Mouse (Mus musculus): ENCODE results near the gene Abcb6. TPM values are rescaled to one million over a fixed set of nuclear protein-coding genes. Genes with fewer than 3 reads are reported as not detected.

Abcb6 gene
- polyA plus RNA-seq, 1 experiment = 30.1 TPM

- no peak for DNase-seq (ENCODE audit: low read depth)
These were observed 34.6 kb downstream of the Abcb6 start for GRCm38 (mm10) chr1:75145589-75145988.

- DNase-seq (ENCODE audit: low read depth) = no peak
These were observed 37.6 kb downstream of the Abcb6 start, which contains the start of the genes Cnppd1 and Retreg2 for GRCm38 (mm10) chr1:75142301-75143261. Gene Cnppd1, minus strand, starts transcription at chr1:75142711. Gene Retreg2, plus strand, starts transcription at chr1:75142778.

GRCm38 (mm10) chr1:75141486-75142190 is 38.6 kb downstream of the Abcb6 start:
- DNase-seq (ENCODE audit: low read depth) = no peak

GRCm38 (mm10) chr1:75140601-75141190 is 39.5 kb downstream of the Abcb6 start:
- DNase-seq (ENCODE audit: low read depth) = no peak

DNA sequence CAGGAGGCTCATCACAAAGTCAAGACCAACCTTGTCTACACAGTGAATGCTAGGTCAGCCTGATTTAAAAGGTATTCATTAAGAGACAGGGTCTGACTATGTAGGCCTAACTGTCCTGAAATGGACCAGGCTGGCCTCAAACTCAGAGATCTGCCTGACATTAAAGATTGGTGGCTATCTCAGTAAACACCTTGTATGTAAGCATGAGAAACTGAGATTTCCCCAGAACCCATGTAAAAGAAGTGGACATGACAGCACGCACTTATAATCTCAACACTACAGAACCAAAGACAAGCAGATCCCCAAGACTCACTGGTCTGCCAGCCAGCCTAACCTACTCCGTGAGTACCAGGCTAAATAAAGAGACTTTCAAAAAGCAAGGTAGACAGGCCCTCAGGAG is 41.7 kb downstream of the Abcb6 start:
- DNase-seq (ENCODE audit: low read depth) = no peak

DNA sequence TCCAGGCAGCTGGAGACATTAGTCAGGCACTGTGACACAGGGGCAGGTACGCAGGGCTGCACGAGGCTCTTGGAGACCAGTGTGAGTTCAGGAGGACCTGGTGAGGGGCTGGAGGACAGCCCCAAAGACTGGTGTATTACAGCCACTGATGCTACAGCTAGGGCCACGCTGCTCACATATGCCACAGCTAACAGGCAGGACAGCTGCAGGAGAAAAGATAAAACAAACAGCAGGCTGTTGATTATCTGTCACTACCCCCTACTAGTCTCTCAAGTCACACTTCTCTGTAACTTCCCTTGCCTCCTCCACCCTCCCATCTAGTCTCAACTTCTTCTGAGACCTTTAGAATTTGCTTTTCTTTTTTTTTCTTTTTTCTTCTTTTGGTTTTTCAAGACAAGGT is 43.5 kb downstream of the Abcb6 start:
- no peak for DNase-seq (ENCODE audit: low read depth)

DNA sequence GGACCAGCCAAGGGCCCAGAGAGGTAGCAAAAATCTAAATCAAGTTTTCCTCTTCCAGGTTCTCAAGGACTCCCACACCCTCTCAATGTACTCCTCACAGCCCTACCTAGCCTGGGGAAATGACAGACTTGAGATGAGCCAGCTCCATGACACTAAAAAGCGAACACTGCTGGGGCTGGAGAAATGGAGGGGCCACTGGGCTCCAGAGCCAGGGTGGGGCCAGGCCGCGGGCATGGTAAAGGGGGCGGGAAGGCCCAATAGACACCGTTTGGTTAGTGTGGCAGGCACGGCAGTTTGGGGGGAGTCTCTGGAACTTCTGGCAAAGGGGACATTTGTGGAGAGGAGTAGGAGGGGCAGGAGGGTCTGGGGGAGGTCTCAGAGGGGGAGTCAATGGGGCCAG is 43.9 kb downstream of the Abcb6 start:
- DNase-seq (ENCODE audit: low read depth) = no peak

GRCm38 (mm10) chr1:75133421-75134207 is 46.6 kb downstream of the Abcb6 start, which contains the start of gene Slc23a3:
Gene Slc23a3, minus strand, starts transcription at chr1:75133890.
- DNase-seq (ENCODE audit: low read depth) = no peak

DNA sequence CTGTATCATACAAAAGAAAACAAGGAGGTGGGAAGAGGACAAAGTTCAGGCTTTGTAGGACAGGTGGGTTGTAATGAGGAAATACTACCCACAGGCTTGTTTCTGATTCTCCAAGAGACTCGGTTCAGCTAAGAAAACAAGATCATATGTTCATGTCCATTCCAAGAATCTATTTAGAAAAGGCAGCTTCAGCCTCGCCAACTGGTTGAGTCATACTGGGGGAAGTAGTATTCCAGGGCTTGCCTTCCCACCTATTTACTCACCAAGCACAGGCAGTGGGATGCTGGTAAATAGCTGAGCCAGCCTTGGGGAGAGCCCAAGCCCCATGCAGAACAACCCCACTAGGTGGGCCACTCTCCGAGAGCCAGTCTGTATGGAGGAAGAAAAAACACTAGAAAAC is 51.6 kb downstream of the Abcb6 start:
- DNase-seq (ENCODE audit: low read depth) = no peak

- DNase-seq (ENCODE audit: low read depth) = no peak
These were observed 54.8 kb downstream of the Abcb6 start for GRCm38 (mm10) chr1:75125418-75125817.

GRCm38 (mm10) chr1:75124346-75125321 is 55.6 kb downstream of the Abcb6 start, which contains the start of gene Nhej1:
Gene Nhej1, minus strand, starts transcription at chr1:75125200.
- no peak for DNase-seq (ENCODE audit: low read depth)

DNA sequence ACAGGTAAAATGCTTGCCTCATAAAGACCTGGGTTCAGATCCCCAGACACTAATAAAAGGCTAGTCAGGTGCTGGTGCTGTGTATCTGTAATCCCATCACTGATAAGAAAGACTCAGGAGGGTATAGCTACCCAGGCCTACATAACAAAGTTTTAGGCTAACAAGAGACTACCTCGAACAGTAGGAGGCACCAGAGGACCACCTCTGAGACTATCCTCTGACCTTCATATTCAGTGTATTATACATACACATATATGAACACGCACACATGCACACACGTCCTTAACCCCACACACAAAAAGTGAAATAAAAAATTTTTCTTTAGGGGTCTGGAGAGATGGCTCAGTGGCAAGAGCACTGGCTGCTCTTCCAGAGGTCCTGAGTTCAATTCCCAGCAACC is 58.0 kb downstream of the Abcb6 start:
- no peak for DNase-seq (ENCODE audit: low read depth)

Other genes starting within 250 kb of the Abcb6 start
- gene Cfap65, start 244.8 kb downstream of the Abcb6 start, polyA plus RNA-seq (2012; rRNA removed) = 4.2 and 6.0 TPM in 2 replicates
- 6.5 and 8.8 TPM in 2 replicates for gene Ihh, start 228.7 kb downstream of the Abcb6 start, polyA plus RNA-seq (2012; rRNA removed)
- gene Nhej1, start 55.2 kb downstream of the Abcb6 start, polyA plus RNA-seq (2012; rRNA removed) = 3.2 and 4.9 TPM in 2 replicates
- 0.34 and 0.42 TPM in 2 replicates for gene Slc23a3, start 46.5 kb downstream of the Abcb6 start, polyA plus RNA-seq (2012; rRNA removed)
- 40.2 and 45.9 TPM in 2 replicates for gene Cnppd1, start 37.7 kb downstream of the Abcb6 start, polyA plus RNA-seq (2012; rRNA removed)
- gene Retreg2, start 37.6 kb downstream of the Abcb6 start, polyA plus RNA-seq (2012; rRNA removed) = 103 and 107 TPM in 2 replicates
- 46.3 and 61.0 TPM in 2 replicates for gene Zfand2b, start 11.7 kb downstream of the Abcb6 start, polyA plus RNA-seq (2012; rRNA removed)
- gene Ankzf1, start 11.8 kb upstream of the Abcb6 start, polyA plus RNA-seq (2012; rRNA removed) = 23.8 and 25.6 TPM in 2 replicates
- 47.6 and 56.5 TPM in 2 replicates for gene Atg9a, start 11.8 kb upstream of the Abcb6 start, polyA plus RNA-seq (2012; rRNA removed)
- gene Glb1l, start 30.4 kb upstream of the Abcb6 start, polyA plus RNA-seq (2012; rRNA removed) = 27.9 and 28.1 TPM in 2 replicates
- gene Stk16, start 30.4 kb upstream of the Abcb6 start, polyA plus RNA-seq (2012; rRNA removed) = 149 and 174 TPM in 2 replicates
- gene Tuba4a, start 39.5 kb upstream of the Abcb6 start, polyA plus RNA-seq (2012; rRNA removed) = 31.2 and 44.9 TPM in 2 replicates
- gene A630095N17Rik, start 51.7 kb upstream of the Abcb6 start, polyA plus RNA-seq (2012; rRNA removed) = not detected in 2 replicates
- 37.9 and 48.4 TPM in 2 replicates for gene Dnajb2, start 56.0 kb upstream of the Abcb6 start, polyA plus RNA-seq (2012; rRNA removed)
- 0.03 and 0.62 TPM in 2 replicates for gene Ptprn, start 84.1 kb upstream of the Abcb6 start, polyA plus RNA-seq (2012; rRNA removed)
- not detected in 2 replicates for gene Resp18, start 98.0 kb upstream of the Abcb6 start, polyA plus RNA-seq (2012; rRNA removed)
- 150 and 168 TPM in 2 replicates for gene Dnpep, start 137.6 kb upstream of the Abcb6 start, polyA plus RNA-seq (2012; rRNA removed)
- 71.8 and 92.9 TPM in 2 replicates for gene Des, start 179.9 kb upstream of the Abcb6 start, polyA plus RNA-seq (2012; rRNA removed)
- gene Speg, start 194.9 kb upstream of the Abcb6 start, polyA plus RNA-seq (2012; rRNA removed) = 26.2 and 27.4 TPM in 2 replicates